Mouse (Mus musculus) kidney, adult 2 months (tissue): ENCODE measurements around the gene Plekhm1. TPM values are rescaled to one million over a fixed set of nuclear protein-coding genes. Genes with fewer than 3 reads are reported as not detected.

ENCODE experiments used
- DNase-seq: peaks from one replicate; pipeline ENCODE4 v3.0.0; 2021
- H3K27ac ChIP-seq: fragments of 200-500 bp; 2 replicates; pipeline ENCODE4 v1.5.1; 2012; ENCODE audit warnings: low read depth, low read length, control low read depth, inconsistent platforms; ENCODE audit not compliant: insufficient read depth
- H3K27me3 ChIP-seq: fragments of 200-500 bp; replicated peaks from 2 replicates; pipeline ENCODE4 v1.6.1; 2012; ENCODE audit warnings: mild to moderate bottlenecking, moderate library complexity, low read length, inconsistent platforms; ENCODE audit not compliant: control insufficient read depth, insufficient read depth
- H3K36me3 ChIP-seq: fragments of 200-500 bp; 2 replicates; pipeline ENCODE4 v1.6.1; 2012; ENCODE audit warnings: mild to moderate bottlenecking, moderate library complexity, low read length, inconsistent platforms; ENCODE audit not compliant: control insufficient read depth, insufficient read depth
- H3K4me1 ChIP-seq: fragments of 200-500 bp; 2 replicates; pipeline ENCODE4 v1.6.1; 2011; ENCODE audit warnings: low read length; ENCODE audit not compliant: control insufficient read depth, insufficient read depth
- H3K4me3 ChIP-seq: fragments of 200-500 bp; 2 replicates; pipeline ENCODE4 v1.5.1; 2011; ENCODE audit warnings: mild to moderate bottlenecking, low read depth, low read length, control low read depth; ENCODE audit not compliant: insufficient read depth
- CTCF ChIP-seq: fragments of 200-500 bp; conservative IDR thresholded peaks from 2 replicates; pipeline ENCODE4 v1.5.1; 2011; ENCODE audit warnings: low read depth, mild to moderate bottlenecking, control low read depth, low read length, moderate library complexity, mixed read lengths; ENCODE audit not compliant: insufficient read depth, insufficient read length
- POLR2A ChIP-seq: fragments of 200-500 bp; IDR thresholded peaks from one replicate; pipeline ENCODE4 v1.6.1; 2011; ENCODE audit warnings: low read depth, low read length, control low read depth
- WGBS: fragments of 180-500 bp; shearing (Covaris S2); methylation state at CpG from one replicate; pipeline ENCODE4 v1.1.7; 2018; 5-methylcytosine and 5-hydroxymethylcytosine counted together
- polyA plus RNA-seq: library from polyadenylated mRNA; depleted of rRNA; stranded (reverse); fragments of >200 nt; gene quantifications from 2 replicates; pipeline ENCODE4 v1.2.3, GENCODE M21; 2012

Gene Plekhm1
- polyA plus RNA-seq, 1 experiment, result 21.9 TPM

DNA sequence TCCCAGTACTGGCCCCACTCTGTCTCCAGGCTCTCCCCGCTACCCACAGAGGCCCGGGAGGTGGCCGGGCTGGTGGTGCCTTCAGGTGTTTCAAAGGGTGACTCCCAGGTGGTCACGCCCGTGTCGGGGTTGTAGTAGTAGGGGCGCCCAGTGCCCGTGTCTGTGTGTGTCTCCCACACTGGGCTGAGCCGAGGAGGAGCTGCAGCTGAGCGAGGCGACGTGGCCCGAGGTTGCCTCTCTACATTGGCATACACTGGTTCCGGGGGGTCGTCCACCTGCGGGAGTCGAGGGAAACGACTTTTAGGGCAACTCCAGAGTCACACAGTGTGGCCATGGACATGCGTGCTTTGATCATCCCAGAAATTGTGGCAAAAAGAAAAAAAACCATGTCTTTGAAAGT, 72.4 kb downstream of the Plekhm1 start:
- Histone ChIP-seq H3K27me3 (no peaks in the 10 kb centered on the region), H3K27ac (peak overlapping the region; percentile 97), H3K36me3 (no peaks in the 10 kb centered on the region; the same call in 1 of the 2 replicates), H3K4me1 (peaks cover 35% of the 10 kb centered on the region), H3K4me3 (peak overlapping the region; percentile 48)
- no peak for TF ChIP-seq POLR2A
- no peak for TF ChIP-seq CTCF
- WGBS, result 41% methylated on average over 19 of the region's 19 CpGs
- DNase-seq, result no peak

GRCm38 (mm10) chr11:103339414-103340119, 72.9 kb downstream of the Plekhm1 start:
- 32% methylated on average over 19 of the region's 19 CpGs for WGBS
- H3K27ac ChIP-seq, result peak overlapping the region; percentile 97

DNA sequence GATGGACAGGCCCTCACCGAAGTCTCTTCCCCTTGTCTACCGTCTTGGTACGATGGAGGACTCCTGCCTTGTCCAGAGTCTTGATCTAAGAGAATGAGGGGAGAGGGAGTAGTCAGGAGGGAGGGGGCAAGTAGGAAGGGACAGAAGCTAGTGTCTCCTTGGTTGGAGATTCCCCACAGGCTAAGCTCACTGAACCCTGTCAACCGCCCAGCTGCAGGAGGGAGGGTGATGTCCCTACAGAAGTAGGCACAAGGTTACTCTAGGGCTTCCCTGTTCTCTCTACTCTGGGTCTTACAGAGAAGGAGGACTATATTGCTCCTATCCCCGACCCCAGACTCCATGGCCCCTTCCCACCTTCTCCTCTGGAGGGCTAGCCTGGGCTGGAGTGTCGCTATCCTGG, 73.8 kb downstream of the Plekhm1 start:
- TF ChIP-seq CTCF (no peak), POLR2A (no peak)
- peak overlapping the region; percentile 90 for H3K27ac ChIP-seq
- 67% methylated on average over 6 of the region's 6 CpGs for WGBS

More at GRCm38 (mm10) chr11:103339414-103340119, 72.9 kb downstream of the Plekhm1 start:
- H3K27me3 ChIP-seq, result no peaks in the 10 kb centered on the region
- TF ChIP-seq POLR2A (peak; percentile 25), CTCF (no peak)
- H3K36me3 ChIP-seq, result no peaks in the 10 kb centered on the region; the same call in 1 of the 2 replicates
- peak overlapping the region; percentile 48 for H3K4me3 ChIP-seq
- peak; percentile 90 for DNase-seq
- H3K4me1 ChIP-seq, result peaks cover 33% of the 10 kb centered on the region; the same call in 1 of the 2 replicates

GRCm38 (mm10) chr11:103338119-103338518, 74.4 kb downstream of the Plekhm1 start:
- TF ChIP-seq CTCF (no peak), POLR2A (no peak)
- WGBS, result 86% methylated on average over 7 of the region's 7 CpGs

More for the DNA sequence above, 73.8 kb downstream of the Plekhm1 start:
- Histone ChIP-seq H3K4me3 (no peak overlapping the region), H3K36me3 (no peaks in the 10 kb centered on the region; the same call in 1 of the 2 replicates), H3K27me3 (no peaks in the 10 kb centered on the region), H3K4me1 (peaks cover 33% of the 10 kb centered on the region; the same call in 1 of the 2 replicates)
- DNase-seq, result peak; percentile 72

GRCm38 (mm10) chr11:103337180-103337579, 75.3 kb downstream of the Plekhm1 start:
- Histone ChIP-seq H3K4me1 (peaks cover 33% of the 10 kb centered on the region; the same call in 1 of the 2 replicates), H3K36me3 (no peaks in the 10 kb centered on the region; the same call in 1 of the 2 replicates), H3K4me3 (no peak overlapping the region), H3K27me3 (no peaks in the 10 kb centered on the region), H3K27ac (no peak overlapping the region)
- no peak for DNase-seq
- no peak for TF ChIP-seq CTCF
- WGBS, result 73% methylated on average over 2 of the region's 2 CpGs

More at GRCm38 (mm10) chr11:103338119-103338518, 74.4 kb downstream of the Plekhm1 start:
- DNase-seq, result no peak
- peaks cover 33% of the 10 kb centered on the region; the same call in 1 of the 2 replicates for H3K4me1 ChIP-seq
- no peak overlapping the region for H3K27ac ChIP-seq
- H3K27me3 ChIP-seq, result no peaks in the 10 kb centered on the region
- H3K4me3 ChIP-seq, result no peak overlapping the region
- no peaks in the 10 kb centered on the region; the same call in 1 of the 2 replicates for H3K36me3 ChIP-seq

DNA sequence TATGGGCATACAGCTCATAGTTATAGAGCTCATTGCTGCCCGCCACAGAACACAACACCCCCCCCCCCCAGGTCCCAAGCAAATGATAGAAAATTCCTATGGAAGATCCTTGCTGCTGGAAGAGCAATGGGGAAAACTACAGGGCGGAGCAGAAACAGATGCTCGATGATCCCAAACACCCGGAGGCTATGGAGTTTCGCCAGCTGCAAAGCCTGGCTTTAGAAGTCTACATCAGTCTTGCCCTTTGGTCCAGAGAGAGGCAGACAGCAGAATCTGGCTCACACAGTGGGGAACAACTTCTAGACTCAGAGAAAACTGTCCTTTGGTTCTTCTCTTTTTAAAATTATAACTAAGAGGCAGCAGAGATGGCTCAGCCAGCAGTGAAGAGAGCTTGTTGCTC, 76.9 kb downstream of the Plekhm1 start:
- Histone ChIP-seq H3K27ac (peak overlapping the region; percentile 52; the same call in 1 of the 2 replicates), H3K4me3 (no peak overlapping the region), H3K4me1 (peaks cover 27% of the 10 kb centered on the region; the same call in 1 of the 2 replicates), H3K36me3 (no peaks in the 10 kb centered on the region; the same call in 1 of the 2 replicates), H3K27me3 (no peaks in the 10 kb centered on the region)
- peak; percentile 90 for DNase-seq
- WGBS, result 56% methylated on average over 5 of the region's 5 CpGs
- TF ChIP-seq CTCF (no peak), POLR2A (no peak)

DNA sequence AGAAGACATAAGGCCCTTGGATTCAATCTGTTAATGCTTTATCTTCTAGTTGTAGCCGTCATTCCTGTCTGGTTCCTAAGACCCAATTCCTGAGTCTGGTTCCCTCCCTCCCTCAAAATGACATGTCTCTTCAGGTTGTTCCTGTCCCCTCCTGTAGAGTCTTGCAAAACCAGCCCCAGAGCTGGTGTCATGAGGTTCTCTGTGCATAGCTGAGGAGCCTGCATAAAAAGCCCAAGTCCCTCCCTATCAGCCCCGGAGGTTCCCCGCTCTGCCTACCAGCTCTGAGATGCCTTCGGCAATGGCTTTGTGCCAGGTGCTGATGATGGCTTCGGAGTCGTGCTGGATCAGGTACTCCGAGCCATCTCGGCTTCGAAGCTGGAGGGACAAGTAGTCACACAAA, 77.6 kb downstream of the Plekhm1 start:
- Histone ChIP-seq H3K27me3 (no peaks in the 10 kb centered on the region), H3K36me3 (no peaks in the 10 kb centered on the region; the same call in 1 of the 2 replicates), H3K4me1 (peaks cover 21% of the 10 kb centered on the region; the same call in 1 of the 2 replicates), H3K4me3 (no peak overlapping the region), H3K27ac (peak overlapping the region; percentile 6; the same call in 1 of the 2 replicates)
- no peak for TF ChIP-seq POLR2A
- no peak for TF ChIP-seq CTCF
- 47% methylated on average over 9 of the region's 9 CpGs for WGBS
- peak; percentile 62 for DNase-seq
